Mouse (Mus musculus) limb, embryonic 14.5 days (tissue): Measurements from ENCODE around the gene Wipi2. TPM values are rescaled to one million over a fixed set of nuclear protein-coding genes. Genes with fewer than 3 reads are reported as not detected.
A peak's percentile ranks its signal among the peaks of the same experiment; 100 is the strongest.

Source experiments
- ATAC-seq: fragments of 200-750 bp; cut with Nextera tagmentation; 2 replicates; pipeline ENCODE4 v1.8.0; 2017; ENCODE audit warnings: low read depth, moderate number of reproducible peaks, moderate TSS enrichment; ENCODE audit not compliant: low FRiP score
- DNase-seq: peaks from one replicate; pipeline ENCODE4 v3.0.0-alpha.2; 2015; ENCODE audit warnings: low spot score
- H3K27ac ChIP-seq: fragments of 300-500 bp; sonication (generic); replicated peaks from 2 replicates; pipeline ENCODE4 v1.5.1; 2014; ENCODE audit warnings: low read depth, mild to moderate bottlenecking, low read length, moderate library complexity, mixed read lengths
- H3K27me3 ChIP-seq: fragments of 300-500 bp; sonication (generic); 2 replicates; pipeline ENCODE4 v1.6.1; 2014; ENCODE audit warnings: low read length, mixed read lengths; ENCODE audit not compliant: control insufficient read depth, insufficient read depth
- H3K36me3 ChIP-seq: fragments of 300-500 bp; sonication (generic); 2 replicates; pipeline ENCODE4 v1.6.1; 2014; ENCODE audit warnings: mild to moderate bottlenecking, low read length, moderate library complexity, mixed read lengths; ENCODE audit not compliant: control insufficient read depth, insufficient read depth
- H3K4me1 ChIP-seq: fragments of 300-500 bp; sonication (generic); 2 replicates; pipeline ENCODE4 v1.6.1; 2014; ENCODE audit warnings: antibody characterized with exemption, low read length, mixed read lengths; ENCODE audit not compliant: control insufficient read depth, insufficient read depth
- H3K4me2 ChIP-seq: fragments of 300-500 bp; sonication (generic); replicated peaks from 2 replicates; pipeline ENCODE4 v1.6.1; 2014; ENCODE audit warnings: low read depth, mild to moderate bottlenecking, low read length, moderate library complexity; ENCODE audit not compliant: severe bottlenecking
- H3K4me3 ChIP-seq: fragments of 300-500 bp; sonication (generic); replicated peaks from 2 replicates; pipeline ENCODE4 v1.5.1; 2014; ENCODE audit warnings: low read length
- H3K9ac ChIP-seq: fragments of 300-500 bp; sonication (generic); 2 replicates; pipeline ENCODE4 v1.6.1; 2014; ENCODE audit warnings: mild to moderate bottlenecking, low read depth, low read length, moderate library complexity; ENCODE audit not compliant: severe bottlenecking
- H3K9me3 ChIP-seq: fragments of 300-500 bp; sonication (generic); 2 replicates; pipeline ENCODE4 v1.6.1; 2016; ENCODE audit warnings: low read length; ENCODE audit not compliant: control insufficient read depth
- POLR2A ChIP-seq: fragments of 200-500 bp; IDR thresholded peaks from 2 replicates; pipeline ENCODE4 v1.8.0; 2012; ENCODE audit warnings: inconsistent platforms, mild to moderate bottlenecking, moderate library complexity, borderline replicate concordance; ENCODE audit not compliant: insufficient read depth, insufficient read length; ENCODE audit errors: extremely low read depth
- WGBS: fragments of 180-500 bp; shearing (Covaris S2); extraction: QIAGEN DNeasy Blood & Tissue Kit; methylation state at CpG from one replicate; pipeline ENCODE4 v1.1.7; 2014; 5-methylcytosine and 5-hydroxymethylcytosine counted together
- polyA plus RNA-seq, 2 experiments: library from polyadenylated mRNA; depleted of rRNA in 1 of 2; stranded (reverse) in 1 of 2; unstranded in 1 of 2; fragments of >200 nt; fragmentation: Nextera tagmentation in 1 of 2; extraction: Ambion mirVana in 1 of 2; gene quantifications; 2 replicates each; pipeline versions ENCODE4 v1.2.1 to v1.2.3; 2012 to 2014

Wipi2 gene
- 37.4 and 45.9 TPM in 2 replicates for polyA plus RNA-seq (2012; rRNA removed)
- 50.4 and 52.9 TPM in 2 replicates for polyA plus RNA-seq (2014; fragmentation: Nextera tagmentation; extraction: Ambion mirVana)

DNA sequence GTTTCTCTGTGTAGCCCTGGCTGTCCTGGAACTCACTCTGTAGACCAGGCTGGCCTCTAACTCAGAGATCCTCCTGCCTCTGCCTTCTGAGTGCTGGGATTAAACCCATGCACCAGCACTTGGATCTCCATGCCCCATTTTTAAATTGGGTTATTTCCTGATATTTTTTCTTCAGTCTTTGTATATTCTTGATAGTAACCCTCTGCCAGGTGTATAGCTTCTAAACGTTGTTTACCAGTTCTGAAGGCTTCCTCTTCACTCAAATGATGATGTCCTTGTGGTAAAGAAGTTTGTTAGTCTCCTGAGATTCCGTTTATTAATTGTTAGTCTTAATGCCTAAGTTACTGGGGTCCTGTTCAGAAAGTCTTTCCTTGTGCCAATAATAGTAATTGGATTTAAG, at the start of gene Wipi2:
Gene Wipi2, plus strand, starts transcription at position 301 of the 400 bp plus-strand sequence.
- Histone ChIP-seq H3K36me3 (no peaks in the 10 kb centered on the region), H3K27ac (peak within 1 kb of the TSS; percentile 82; the same call in 1 of the 2 replicates), H3K4me2 (peak within 1 kb of the TSS; percentile 60), H3K4me1 (peaks cover 13% of the 10 kb centered on the region), H3K9ac (peak within 1 kb of the TSS; percentile 83), H3K9me3 (no peaks in the 10 kb centered on the region), H3K27me3 (no peaks in the 10 kb centered on the region), H3K4me3 (peak within 1 kb of the TSS; percentile 89)
- 89% methylated on average over 2 of the region's 2 CpGs for WGBS
- ATAC-seq (no peak), DNase-seq (no peak)
- TF ChIP-seq POLR2A: no peak

GRCm38 (mm10) chr5:142578192-142578591, 49.3 kb upstream of the Wipi2 start:
- H3K4me3 ChIP-seq: no peak overlapping the region
- DNase-seq (no peak), ATAC-seq (no peak)
- H3K27ac ChIP-seq: no peak overlapping the region
- no peak overlapping the region for H3K9ac ChIP-seq
- no peaks in the 10 kb centered on the region for H3K9me3 ChIP-seq
- H3K36me3 ChIP-seq: no peaks in the 10 kb centered on the region
- H3K4me2 ChIP-seq: no peak overlapping the region
- H3K4me1 ChIP-seq: no peaks in the 10 kb centered on the region
- WGBS: 90% methylated on average over 10 of the region's 10 CpGs
- TF ChIP-seq POLR2A: no peak
- H3K27me3 ChIP-seq: no peaks in the 10 kb centered on the region

GRCm38 (mm10) chr5:142581517-142581916, 46.0 kb upstream of the Wipi2 start:
- Histone ChIP-seq H3K27me3 (no peaks in the 10 kb centered on the region), H3K9ac (no peak overlapping the region), H3K4me1 (peaks cover 3% of the 10 kb centered on the region; the same call in 1 of the 2 replicates), H3K9me3 (no peaks in the 10 kb centered on the region), H3K36me3 (no peaks in the 10 kb centered on the region), H3K4me3 (no peak overlapping the region), H3K4me2 (no peak overlapping the region), H3K27ac (no peak overlapping the region)
- no peak for TF ChIP-seq POLR2A
- ATAC-seq (peak; percentile 41; the same call in 1 of the 2 replicates), DNase-seq (peak; percentile 62)
- WGBS: 13% methylated on average over 5 of the region's 5 CpGs

- WGBS: 61% methylated on average over 14 of the region's 14 CpGs
- no peaks in the 10 kb centered on the region for H3K9me3 ChIP-seq
- no peaks in the 10 kb centered on the region for H3K36me3 ChIP-seq
- peak; percentile 74 for ATAC-seq
- no peak overlapping the region for H3K27ac ChIP-seq
- no peak overlapping the region for H3K4me2 ChIP-seq
- DNase-seq: peak; percentile 30
- H3K27me3 ChIP-seq: no peaks in the 10 kb centered on the region
- no peak for TF ChIP-seq POLR2A
- H3K9ac ChIP-seq: no peak overlapping the region
- no peak overlapping the region for H3K4me3 ChIP-seq
- H3K4me1 ChIP-seq: peaks cover 3% of the 10 kb centered on the region; the same call in 1 of the 2 replicates
Measured at GRCm38 (mm10) chr5:142583616-142584126, 43.8 kb upstream of the Wipi2 start.

GRCm38 (mm10) chr5:142590953-142591616, 36.4 kb upstream of the Wipi2 start:
- Histone ChIP-seq H3K9ac (no peak overlapping the region), H3K27me3 (no peaks in the 10 kb centered on the region), H3K27ac (no peak overlapping the region), H3K36me3 (no peaks in the 10 kb centered on the region), H3K4me1 (no peaks in the 10 kb centered on the region), H3K9me3 (no peaks in the 10 kb centered on the region), H3K4me2 (no peak overlapping the region), H3K4me3 (no peak overlapping the region)
- ATAC-seq (no peak), DNase-seq (no peak)
- WGBS: 80% methylated on average over 6 of the region's 6 CpGs
- TF ChIP-seq POLR2A: no peak
